ENCODE assay signal across 11 mouse cellular contexts in genomic region chr11:100935373-100936355, GRCm38 (mm10). TPM values are rescaled to one million over a fixed set of nuclear protein-coding genes. Genes with fewer than 3 reads are reported as not detected.
DNase-seq lines count a peak whose midpoint lies in the region; ATAC-seq and TF ChIP-seq lines count a peak whose summit lies in the region.
"Had no signal": no experiment of that assay in that cellular context is flagged by ENCODE, and none has a peak within 500 bp of the region (broad histone marks: within the 10 kb centered on the region; RNA-seq: fewer than 3 reads in every experiment).

No protein-coding gene starts in this region.

- no peak overlapping the region for H3K27ac ChIP-seq in kidney, adult 2 months (ENCODE audit: insufficient read depth, low read depth, low read length)
- H3K27ac ChIP-seq in ES-E14 (ENCODE audit: insufficient read depth, low read depth, low read length, poor library complexity, severe bottlenecking), result no peak overlapping the region; the same call in 1 of the 2 replicates

- H3K9ac ChIP-seq in ES-E14 (ENCODE audit: insufficient read depth, low read depth, low read length, poor library complexity, severe bottlenecking), result peak overlapping the region; percentile 15; the same call in 1 of the 2 replicates

- no peak for TF ChIP-seq CTCF in kidney, adult 2 months (conservative IDR thresholded peaks at IDR 0.05; ENCODE audit: insufficient read depth, insufficient read length, low read depth, low read length)

- no peak overlapping the region for H3K4me3 ChIP-seq in kidney, adult 2 months (ENCODE audit: insufficient read depth, low read depth, low read length)
- H3K4me3 ChIP-seq in ES-E14 (ENCODE audit: insufficient read depth in 1 of 2, low read depth in 1 of 2, low read length in 2 of 2, poor library complexity in 1 of 2, severe bottlenecking in 1 of 2), result no peak overlapping the region

- no peaks in the 10 kb centered on the region; the same call in 1 of the 2 replicates for H3K36me3 ChIP-seq in kidney, adult 2 months (ENCODE audit: control insufficient read depth, insufficient read depth, low read length)
- peaks cover 1% of the 10 kb centered on the region for H3K36me3 ChIP-seq in ES-E14 (ENCODE audit: control insufficient read depth, insufficient read depth, low read length, poor library complexity, severe bottlenecking)

- ATAC-seq in erythroblast, adult 5-6 weeks (replicated peaks; ENCODE audit: low FRiP score, poor library complexity, severe bottlenecking), result peak; percentile 24; the same call in 1 of the 2 replicates
- ATAC-seq: forebrain, embryonic 16.5 days; hindbrain, embryonic 16.5 days had no signal

- no peaks in the 10 kb centered on the region for H3K9me3 ChIP-seq in ES-E14 (ENCODE audit: control insufficient read depth, insufficient read depth, low read depth, low read length)

- no peak for TF ChIP-seq POLR2A in kidney, adult 2 months (IDR thresholded peaks at IDR 0.05; ENCODE audit: low read depth, low read length)

- H3K4me1 ChIP-seq in kidney, adult 2 months (ENCODE audit: control insufficient read depth, insufficient read depth, low read length), result peaks cover 27% of the 10 kb centered on the region
- H3K4me1 ChIP-seq in ES-E14 (ENCODE audit: control insufficient read depth in 2 of 2, insufficient read depth in 2 of 2, low read length in 2 of 2, poor library complexity in 1 of 2), result peaks cover 8 to 17% of the 10 kb centered on the region in 2 experiments

- WGBS in kidney, adult 2 months, result 83% methylated on average over 8 of the region's 8 CpGs

- peak; percentile 33 for DNase-seq in kidney, adult 2 months
- no peak for DNase-seq in kidney, postnatal 4 days
- no peak for DNase-seq in ES-E14 (ENCODE audit: low read depth, low spot score)
- peak; percentile 75 for DNase-seq in lung, postnatal 36 days
- no peak for DNase-seq in adrenal gland, postnatal 4 days (ENCODE audit: low spot score in 2 of 2)
- DNase-seq in left cerebral cortex, adult 11 months (ENCODE audit: low spot score), result no peak
- DNase-seq in frontal cortex, postnatal 25 days (ENCODE audit: low spot score in 2 of 2), result no peak
- DNase-seq: cerebellum, adult 8-10 months had no signal

- in situ Hi-C loops in ES-E14 (cut with MboI; ENCODE audit: low sequenced_read_pairs in 2 of 2, unreplicated experiment in 2 of 2), result no loop called here

- no peaks in the 10 kb centered on the region for H3K27me3 ChIP-seq in kidney, adult 2 months (replicated peaks; ENCODE audit: control insufficient read depth, insufficient read depth, low read length)

TF ChIP-seq in ES-E14, 5 proteins besides CTCF, POLR2A, EP300 and RAD21:
- TF ChIP-seq CHD2 (IDR thresholded peaks at IDR 0.05; ENCODE audit: low read depth, low read length), result no peak
- TF ChIP-seq ZNF384 (IDR thresholded peaks at IDR 0.05; ENCODE audit: low read depth, low read length), result 0 out of 2 replicates have a peak, but pooled peaks have one; percentile 40

RNA-seq across cellular contexts. Expression of gene Stat3, which starts 3.7 kb away (rescaled TPM):
- 55.5 and 57.2 TPM in 2 replicates for polyA plus RNA-seq in kidney, adult 2 months (2012; rRNA removed)
- total RNA-seq in ES-E14 (2012; rRNA removed), result 61.5 and 78.9 TPM in 2 replicates
- 16.7 and 43.4 TPM in 2 replicates for total RNA-seq in erythroblast, adult 5-6 weeks (2015; ENCODE audit: low replicate concordance)
- total RNA-seq in erythroblast, adult 5-6 weeks (2017; ENCODE audit: low replicate concordance), result 37.8 and 51.4 TPM in 2 replicates
- 10 to 100 TPM; 72.8 to 74.9 TPM for total RNA-seq in adrenal gland, postnatal 4 days (2021)

RNA-seq across cellular contexts. Expression of gene Cavin1, which starts 35.0 kb away (rescaled TPM):
- 32.1 and 35.0 TPM in 2 replicates for polyA plus RNA-seq in kidney, adult 2 months (2012; rRNA removed)
- 16.4 and 30.7 TPM in 2 replicates for total RNA-seq in ES-E14 (2012; rRNA removed)
- total RNA-seq in erythroblast, adult 5-6 weeks (2015; ENCODE audit: low replicate concordance), result 0.63 TPM in 1 of 2 replicates, not detected in the other
- 1.1 TPM in 1 of 2 replicates, not detected in the other for total RNA-seq in erythroblast, adult 5-6 weeks (2017; ENCODE audit: low replicate concordance)
- 100 to 1,000 TPM; 294 to 319 TPM for total RNA-seq in adrenal gland, postnatal 4 days (2021)

Comparison
In these comparisons a context has a peak if more than half of its experiments do, and no peak if none do; other contexts are left out.
1. DNase-seq: peak in kidney, adult 2 months (single experiment) and lung, postnatal 36 days (single experiment); none in kidney, postnatal 4 days (0 of 2), ES-E14 (single experiment), adrenal gland, postnatal 4 days (0 of 2), left cerebral cortex, adult 11 months (single experiment) and frontal cortex, postnatal 25 days (0 of 2).